Mouse (Mus musculus) forebrain, embryonic 15.5 days (tissue): ENCODE measurements around the gene Ebf4. TPM values are rescaled to one million over a fixed set of nuclear protein-coding genes. Genes with fewer than 3 reads are reported as not detected.
A peak's percentile ranks its signal among the peaks of the same experiment; 100 is the strongest.

ENCODE experiments used
- ATAC-seq: fragments of 200-750 bp; cut with Nextera tagmentation; replicated peaks from 2 replicates; pipeline ENCODE4 v1.8.0; 2017; ENCODE audit warnings: mild to moderate bottlenecking, moderate TSS enrichment, moderate library complexity
- H3K27ac ChIP-seq: fragments of 300-500 bp; sonication (generic); replicated peaks from 2 replicates; pipeline ENCODE4 v1.5.1; 2015; ENCODE audit warnings: mild to moderate bottlenecking, inconsistent platforms
- H3K27me3 ChIP-seq: fragments of 300-500 bp; sonication (generic); 2 replicates; pipeline ENCODE4 v1.6.1; 2015; ENCODE audit warnings: inconsistent platforms
- H3K36me3 ChIP-seq: fragments of 300-500 bp; sonication (generic); 2 replicates; pipeline ENCODE4 v1.6.1; 2015; ENCODE audit warnings: mild to moderate bottlenecking, inconsistent platforms
- H3K4me1 ChIP-seq: fragments of 300-500 bp; sonication (generic); 2 replicates; pipeline ENCODE4 v1.6.1; 2015; ENCODE audit warnings: inconsistent platforms
- H3K4me2 ChIP-seq: fragments of 300-500 bp; sonication (generic); replicated peaks from 2 replicates; pipeline ENCODE4 v1.6.1; 2015; ENCODE audit warnings: mild to moderate bottlenecking, inconsistent platforms
- H3K4me3 ChIP-seq: fragments of 300-500 bp; sonication (generic); 2 replicates; pipeline ENCODE4 v1.5.1; 2015; ENCODE audit warnings: mild to moderate bottlenecking, inconsistent platforms
- H3K9ac ChIP-seq: fragments of 300-500 bp; sonication (generic); replicated peaks from 2 replicates; pipeline ENCODE4 v1.6.1; 2015; ENCODE audit warnings: mild to moderate bottlenecking, inconsistent platforms
- H3K9me3 ChIP-seq: fragments of 300-500 bp; sonication (generic); 2 replicates; pipeline ENCODE4 v1.6.1; 2016; ENCODE audit warnings: inconsistent platforms
- WGBS: fragments of 180-500 bp; shearing (Covaris S2); methylation state at CpG from one replicate; pipeline ENCODE4 v1.1.7; 2015; ENCODE audit warnings: mixed read lengths; 5-methylcytosine and 5-hydroxymethylcytosine counted together
- polyA plus RNA-seq: library from polyadenylated mRNA; unstranded; fragments of >200 nt; fragmentation: Nextera tagmentation; extraction: Ambion mirVana; gene quantifications from 2 replicates; pipeline ENCODE4 v1.2.1, GENCODE M21; 2015

Gene Ebf4
- polyA plus RNA-seq, 1 experiment from 2014 or later = 3.8 TPM

GRCm38 (mm10) chr2:130279600-130280091 is 15.3 kb upstream of the Ebf4 start:
- H3K4me2 ChIP-seq = no peak overlapping the region
- no peak overlapping the region for H3K27ac ChIP-seq
- H3K9ac ChIP-seq = no peak overlapping the region
- 39% methylated on average over 8 of the region's 8 CpGs for WGBS
- H3K36me3 ChIP-seq = peaks cover 61% of the 10 kb centered on the region
- H3K4me3 ChIP-seq = no peak overlapping the region
- no peaks in the 10 kb centered on the region for H3K27me3 ChIP-seq
- H3K9me3 ChIP-seq = no peaks in the 10 kb centered on the region
- no peak for ATAC-seq
- peaks cover 35% of the 10 kb centered on the region for H3K4me1 ChIP-seq

GRCm38 (mm10) chr2:130280224-130280623 is 14.7 kb upstream of the Ebf4 start:
- H3K4me3 ChIP-seq = no peak overlapping the region
- peaks cover 37% of the 10 kb centered on the region for H3K4me1 ChIP-seq
- H3K9me3 ChIP-seq = no peaks in the 10 kb centered on the region
- no peak overlapping the region for H3K27ac ChIP-seq
- H3K36me3 ChIP-seq = peaks cover 61% of the 10 kb centered on the region
- no peak for ATAC-seq
- H3K27me3 ChIP-seq = no peaks in the 10 kb centered on the region
- H3K9ac ChIP-seq = no peak overlapping the region
- WGBS = 60% methylated on average over 7 of the region's 7 CpGs
- no peak overlapping the region for H3K4me2 ChIP-seq

- no peak overlapping the region for H3K4me3 ChIP-seq
- WGBS = 48% methylated on average over 4 of the region's 4 CpGs
- ATAC-seq = no peak
- H3K4me2 ChIP-seq = no peak overlapping the region
- H3K27me3 ChIP-seq = no peaks in the 10 kb centered on the region
- no peak overlapping the region for H3K27ac ChIP-seq
- no peaks in the 10 kb centered on the region for H3K9me3 ChIP-seq
- H3K36me3 ChIP-seq = peaks cover 56% of the 10 kb centered on the region
- H3K4me1 ChIP-seq = peaks cover 31% of the 10 kb centered on the region
- H3K9ac ChIP-seq = no peak overlapping the region
Observed at GRCm38 (mm10) chr2:130280818-130281217, 14.2 kb upstream of the Ebf4 start.

GRCm38 (mm10) chr2:130283854-130284654 is 10.9 kb upstream of the Ebf4 start, which contains the start of gene Idh3b:
TSS of gene Idh3b (minus strand) at chr2:130284547.
- H3K4me1 ChIP-seq = peaks cover 18% of the 10 kb centered on the region
- peak; percentile 91 for ATAC-seq
- H3K36me3 ChIP-seq = peaks cover 27% of the 10 kb centered on the region
- peak within 1 kb of the TSS; percentile 79 for H3K9ac ChIP-seq
- WGBS = under 1% methylated on average over 51 of the region's 51 CpGs
- peak within 1 kb of the TSS; percentile 91 for H3K4me3 ChIP-seq
- H3K4me2 ChIP-seq = peak within 1 kb of the TSS; percentile 91
- H3K27ac ChIP-seq = peak within 1 kb of the TSS; percentile 51
- no peaks in the 10 kb centered on the region for H3K27me3 ChIP-seq
- H3K9me3 ChIP-seq = no peaks in the 10 kb centered on the region

GRCm38 (mm10) chr2:130289086-130289485 is 5.9 kb upstream of the Ebf4 start:
- no peak overlapping the region for H3K4me3 ChIP-seq
- H3K36me3 ChIP-seq = no peaks in the 10 kb centered on the region
- no peak overlapping the region for H3K27ac ChIP-seq
- no peak overlapping the region for H3K4me2 ChIP-seq
- H3K9ac ChIP-seq = no peak overlapping the region
- H3K27me3 ChIP-seq = no peaks in the 10 kb centered on the region
- no peaks in the 10 kb centered on the region for H3K9me3 ChIP-seq
- H3K4me1 ChIP-seq = peaks cover 17% of the 10 kb centered on the region
- ATAC-seq = no peak
- 63% methylated on average over 4 of the region's 4 CpGs for WGBS

GRCm38 (mm10) chr2:130291434-130291833 is 3.5 kb upstream of the Ebf4 start:
- no peak overlapping the region for H3K27ac ChIP-seq
- H3K4me1 ChIP-seq = peaks cover 25% of the 10 kb centered on the region
- H3K36me3 ChIP-seq = no peaks in the 10 kb centered on the region
- no peaks in the 10 kb centered on the region for H3K9me3 ChIP-seq
- H3K9ac ChIP-seq = no peak overlapping the region
- H3K4me2 ChIP-seq = 0 out of 2 replicates have a peak overlapping the region, but pooled peaks have one; percentile 10
- 0 out of 2 replicates have a peak, but pooled peaks have one; percentile 27 for ATAC-seq
- H3K27me3 ChIP-seq = no peaks in the 10 kb centered on the region
- 15% methylated on average over 8 of the region's 8 CpGs for WGBS
- no peak overlapping the region for H3K4me3 ChIP-seq

GRCm38 (mm10) chr2:130293009-130293408 is 2.0 kb upstream of the Ebf4 start:
- ATAC-seq = no peak
- Histone ChIP-seq H3K4me2 (no peak overlapping the region), H3K9ac (no peak overlapping the region), H3K27me3 (no peaks in the 10 kb centered on the region), H3K4me1 (peaks cover 35% of the 10 kb centered on the region), H3K27ac (no peak overlapping the region), H3K9me3 (no peaks in the 10 kb centered on the region), H3K4me3 (no peak overlapping the region), H3K36me3 (no peaks in the 10 kb centered on the region)
- 63% methylated on average over 3 of the region's 3 CpGs for WGBS

- Histone ChIP-seq H3K9me3 (no peaks in the 10 kb centered on the region), H3K27me3 (no peaks in the 10 kb centered on the region), H3K4me2 (no peak overlapping the region), H3K27ac (no peak overlapping the region), H3K4me1 (peaks cover 35% of the 10 kb centered on the region), H3K9ac (no peak overlapping the region), H3K36me3 (no peaks in the 10 kb centered on the region), H3K4me3 (no peak overlapping the region; the same call in 1 of the 2 replicates)
- WGBS = 8% methylated on average over 4 of the region's 4 CpGs
- no peak; the same call in 1 of the 2 replicates for ATAC-seq
Observed at GRCm38 (mm10) chr2:130293486-130293885, 1.5 kb upstream of the Ebf4 start.

GRCm38 (mm10) chr2:130294218-130294935 is 592 bp upstream of the Ebf4 start:
- H3K4me2 ChIP-seq = peak overlapping the region; percentile 84
- ATAC-seq = no peak
- no peaks in the 10 kb centered on the region for H3K27me3 ChIP-seq
- peaks cover 35% of the 10 kb centered on the region for H3K4me1 ChIP-seq
- no peaks in the 10 kb centered on the region for H3K36me3 ChIP-seq
- H3K4me3 ChIP-seq = peak overlapping the region; percentile 78
- WGBS = 9% methylated on average over 20 of the region's 20 CpGs
- peak overlapping the region; percentile 71 for H3K27ac ChIP-seq
- H3K9me3 ChIP-seq = no peaks in the 10 kb centered on the region
- H3K9ac ChIP-seq = peak overlapping the region; percentile 75

- WGBS = 0% methylated on average over 75 of the region's 99 CpGs
- no peaks in the 10 kb centered on the region for H3K27me3 ChIP-seq
- peak overlapping the region; percentile 84 for H3K4me2 ChIP-seq
- peak; percentile 79 for ATAC-seq
- H3K36me3 ChIP-seq = no peaks in the 10 kb centered on the region
- H3K9me3 ChIP-seq = no peaks in the 10 kb centered on the region
- peak overlapping the region; percentile 78 for H3K4me3 ChIP-seq
- H3K9ac ChIP-seq = peak overlapping the region; percentile 75
- H3K27ac ChIP-seq = peak overlapping the region; percentile 71
- H3K4me1 ChIP-seq = peaks cover 35% of the 10 kb centered on the region
Observed at GRCm38 (mm10) chr2:130295331-130296133, 563 bp downstream of the Ebf4 start.

GRCm38 (mm10) chr2:130296134-130296745 is 1.3 kb downstream of the Ebf4 start:
- no peaks in the 10 kb centered on the region for H3K9me3 ChIP-seq
- peak overlapping the region; percentile 78 for H3K4me3 ChIP-seq
- H3K27me3 ChIP-seq = no peaks in the 10 kb centered on the region
- peak overlapping the region; percentile 71 for H3K27ac ChIP-seq
- no peak for ATAC-seq
- H3K36me3 ChIP-seq = no peaks in the 10 kb centered on the region
- H3K4me2 ChIP-seq = peak overlapping the region; percentile 84
- H3K4me1 ChIP-seq = peaks cover 34% of the 10 kb centered on the region
- 2% methylated on average over 20 of the region's 20 CpGs for WGBS
- H3K9ac ChIP-seq = peak overlapping the region; percentile 75
